Mouse (Mus musculus) G1E-ER4 (cell line): ENCODE data around the gene Bnip2. TPM values are rescaled to one million over a fixed set of nuclear protein-coding genes. Genes with fewer than 3 reads are reported as not detected.

ENCODE experiments used
- GATA1 ChIP-seq: IDR thresholded peaks from one replicate; pipeline ENCODE4 v1.8.0; 2012; ENCODE audit warnings: low read length, inconsistent platforms
- polyA plus RNA-seq: library from polyadenylated mRNA; stranded (reverse); fragments of >175 nt; gene quantifications from 2 replicates; pipeline ENCODE4 v1.2.3, GENCODE M21; 2012

Bnip2 gene
- polyA plus RNA-seq, result 36.8 and 55.4 TPM in 2 replicates

GRCm38 (mm10) chr9:69989303-69990121 lies at the start of gene Bnip2:
Bnip2 (plus strand) TSS chr9:69989466.
- no peak for TF ChIP-seq GATA1

- TF ChIP-seq GATA1, result no peak
These were observed 48.3 kb upstream of the Bnip2 start for GRCm38 (mm10) chr9:69940839-69941490.

- no peak for TF ChIP-seq GATA1
These were observed 47.7 kb upstream of the Bnip2 start for GRCm38 (mm10) chr9:69941556-69941955.

GRCm38 (mm10) chr9:69948964-69949363 lies 40.3 kb upstream of the Bnip2 start:
- TF ChIP-seq GATA1, result no peak

GRCm38 (mm10) chr9:69949641-69950040 lies 39.6 kb upstream of the Bnip2 start:
- no peak for TF ChIP-seq GATA1

- TF ChIP-seq GATA1, result no peak
These were observed 28.3 kb upstream of the Bnip2 start for GRCm38 (mm10) chr9:69961007-69961406.

GRCm38 (mm10) chr9:69964370-69964769 lies 24.9 kb upstream of the Bnip2 start:
- no peak for TF ChIP-seq GATA1

- no peak for TF ChIP-seq GATA1
These were observed 3.7 kb upstream of the Bnip2 start for GRCm38 (mm10) chr9:69985526-69985925.

- no peak for TF ChIP-seq GATA1
These were observed 3.2 kb upstream of the Bnip2 start for GRCm38 (mm10) chr9:69986063-69986462.

- TF ChIP-seq GATA1, result no peak
These were observed 2.7 kb upstream of the Bnip2 start for GRCm38 (mm10) chr9:69986571-69986970.

GRCm38 (mm10) chr9:69987579-69987978 lies 1.7 kb upstream of the Bnip2 start:
- TF ChIP-seq GATA1, result no peak

GRCm38 (mm10) chr9:69988706-69989302 lies 462 bp upstream of the Bnip2 start:
- TF ChIP-seq GATA1, result no peak

- no peak for TF ChIP-seq GATA1
These were observed 1.1 kb downstream of the Bnip2 start for GRCm38 (mm10) chr9:69990346-69990745.

- no peak for TF ChIP-seq GATA1
These were observed 3.6 kb downstream of the Bnip2 start for GRCm38 (mm10) chr9:69992841-69993277.

- no peak for TF ChIP-seq GATA1
These were observed 4.2 kb downstream of the Bnip2 start for GRCm38 (mm10) chr9:69993479-69993878.

- no peak for TF ChIP-seq GATA1
These were observed 5.3 kb downstream of the Bnip2 start for GRCm38 (mm10) chr9:69994547-69994946.

GRCm38 (mm10) chr9:69999318-69999717 lies 10.1 kb downstream of the Bnip2 start:
- no peak for TF ChIP-seq GATA1

GRCm38 (mm10) chr9:70003516-70003915 lies 14.2 kb downstream of the Bnip2 start:
- TF ChIP-seq GATA1, result no peak
